Mouse (Mus musculus): ENCODE measurements around the gene Ptpdc1.

Gene Ptpdc1

GRCm38 (mm10) chr13:48585786-48586185 is 39.7 kb downstream of the Ptpdc1 start:
- DNase-seq (ENCODE audit: low read depth, low spot score) = no peak

- DNase-seq (ENCODE audit: low read depth, low spot score) = no peak
These were observed 42.6 kb downstream of the Ptpdc1 start for GRCm38 (mm10) chr13:48582688-48583379.

GRCm38 (mm10) chr13:48578616-48579015 is 46.8 kb downstream of the Ptpdc1 start:
- DNase-seq (ENCODE audit: low read depth, low spot score) = no peak

GRCm38 (mm10) chr13:48577836-48578235 is 47.6 kb downstream of the Ptpdc1 start:
- no peak for DNase-seq (ENCODE audit: low read depth, low spot score)

- no peak for DNase-seq (ENCODE audit: low read depth, low spot score)
These were observed 48.5 kb downstream of the Ptpdc1 start for GRCm38 (mm10) chr13:48577007-48577406.

- DNase-seq (ENCODE audit: low read depth, low spot score) = no peak
These were observed 50.7 kb downstream of the Ptpdc1 start for GRCm38 (mm10) chr13:48574718-48575117.

GRCm38 (mm10) chr13:48573525-48574355 is 51.7 kb downstream of the Ptpdc1 start:
- DNase-seq (ENCODE audit: low read depth, low spot score) = no peak

- peak; percentile 33 for DNase-seq (ENCODE audit: low read depth, low spot score)
These were observed 53.3 kb downstream of the Ptpdc1 start for GRCm38 (mm10) chr13:48572127-48572526.

- DNase-seq (ENCODE audit: low read depth, low spot score) = no peak
These were observed 54.2 kb downstream of the Ptpdc1 start for GRCm38 (mm10) chr13:48571298-48571697.

- DNase-seq (ENCODE audit: low read depth, low spot score) = no peak
These were observed 55.8 kb downstream of the Ptpdc1 start for GRCm38 (mm10) chr13:48569576-48570132.

GRCm38 (mm10) chr13:48567646-48568045 is 57.8 kb downstream of the Ptpdc1 start:
- no peak for DNase-seq (ENCODE audit: low read depth, low spot score)

GRCm38 (mm10) chr13:48566116-48566935 is 59.1 kb downstream of the Ptpdc1 start:
- peak; percentile 89 for DNase-seq (ENCODE audit: low read depth, low spot score)

- no peak for DNase-seq (ENCODE audit: low read depth, low spot score)
These were observed 60.4 kb downstream of the Ptpdc1 start for GRCm38 (mm10) chr13:48564881-48565600.

- DNase-seq (ENCODE audit: low read depth, low spot score) = no peak
These were observed 63.1 kb downstream of the Ptpdc1 start for GRCm38 (mm10) chr13:48562336-48562735.

- DNase-seq (ENCODE audit: low read depth, low spot score) = no peak
These were observed 64.0 kb downstream of the Ptpdc1 start for GRCm38 (mm10) chr13:48561481-48561880.

- no peak for DNase-seq (ENCODE audit: low read depth, low spot score)
These were observed 69.5 kb downstream of the Ptpdc1 start for GRCm38 (mm10) chr13:48555976-48556375.

- DNase-seq (ENCODE audit: low read depth, low spot score) = no peak
These were observed 70.9 kb downstream of the Ptpdc1 start for GRCm38 (mm10) chr13:48554552-48554951.

GRCm38 (mm10) chr13:48553511-48553910 is 72.0 kb downstream of the Ptpdc1 start:
- no peak for DNase-seq (ENCODE audit: low read depth, low spot score)

GRCm38 (mm10) chr13:48552181-48553090 is 73.0 kb downstream of the Ptpdc1 start:
- DNase-seq (ENCODE audit: low read depth, low spot score) = peak; percentile 93

- DNase-seq (ENCODE audit: low read depth, low spot score) = no peak
These were observed 77.2 kb downstream of the Ptpdc1 start for GRCm38 (mm10) chr13:48548296-48548695.

All from skeletal muscle tissue, adult 2 months (tissue).